Mouse (Mus musculus) hindbrain, embryonic 10.5 days (tissue): ENCODE measurements at regions not wholly inside any gene's neighbourhood (a gene's known extent, or its start where the extent isn't known, plus 50 kb on each side); places are given as distances from the start of the nearest gene placed in this dataset.
A peak's percentile ranks its signal among the peaks of the same experiment; 100 is the strongest.

Experiments
- DNase-seq: peaks from one replicate; pipeline ENCODE4 v3.0.0-alpha.2; 2017; ENCODE audit warnings: low spot score
- H3K27ac ChIP-seq: fragments of 300-500 bp; sonication (generic); 2 replicates; pipeline ENCODE4 v1.5.1; 2016; ENCODE audit warnings: mild to moderate bottlenecking, moderate library complexity
- H3K27me3 ChIP-seq: fragments of 300-500 bp; sonication (generic); 2 replicates; pipeline ENCODE4 v1.6.1; 2016; ENCODE audit warnings: mild to moderate bottlenecking; ENCODE audit not compliant: poor library complexity, insufficient read depth, severe bottlenecking
- H3K36me3 ChIP-seq: fragments of 300-500 bp; sonication (generic); 2 replicates; pipeline ENCODE4 v1.6.1; 2016; ENCODE audit warnings: mild to moderate bottlenecking, moderate library complexity
- H3K4me1 ChIP-seq: fragments of 300-500 bp; sonication (generic); replicated peaks from 2 replicates; pipeline ENCODE4 v1.6.1; 2016; ENCODE audit warnings: mild to moderate bottlenecking
- H3K4me3 ChIP-seq: fragments of 300-500 bp; sonication (generic); 2 replicates; pipeline ENCODE4 v1.5.1; 2016; ENCODE audit warnings: mild to moderate bottlenecking, moderate library complexity
- H3K9me3 ChIP-seq: fragments of 300-500 bp; sonication (generic); 2 replicates; pipeline ENCODE4 v1.6.1; 2016; ENCODE audit warnings: mild to moderate bottlenecking, moderate library complexity
- WGBS: fragments of 180-500 bp; shearing (Covaris S2); methylation state at CpG from one replicate; pipeline ENCODE4 v1.1.7; 2016; 5-methylcytosine and 5-hydroxymethylcytosine counted together

DNA sequence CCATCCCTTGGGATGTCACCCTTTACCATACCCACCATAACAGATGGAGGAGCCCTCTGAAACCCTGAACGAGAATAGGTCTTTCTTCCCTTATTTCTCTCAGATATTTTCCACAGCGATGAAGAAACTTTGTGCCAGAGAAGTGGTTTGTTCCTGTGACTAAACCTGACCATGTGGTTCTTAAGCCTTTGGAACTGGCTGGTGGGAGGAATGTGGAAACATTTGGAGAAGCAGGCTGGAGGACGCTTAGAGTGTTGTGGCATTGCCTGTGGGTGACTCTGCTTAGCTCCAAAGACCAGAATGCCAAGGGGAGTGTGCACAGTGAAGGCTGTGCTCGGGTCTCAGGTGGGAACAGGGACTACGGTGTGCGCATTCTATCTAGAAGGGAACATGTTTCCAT, 77.7 kb upstream of the Otos start:
- Histone ChIP-seq H3K36me3 (no peaks in the 10 kb centered on the region), H3K27me3 (no peaks in the 10 kb centered on the region), H3K4me3 (no peak overlapping the region), H3K9me3 (no peaks in the 10 kb centered on the region), H3K4me1 (no peaks in the 10 kb centered on the region), H3K27ac (no peak overlapping the region)
- 84% methylated on average over 6 of the region's 6 CpGs for WGBS
- no peak for DNase-seq

DNA sequence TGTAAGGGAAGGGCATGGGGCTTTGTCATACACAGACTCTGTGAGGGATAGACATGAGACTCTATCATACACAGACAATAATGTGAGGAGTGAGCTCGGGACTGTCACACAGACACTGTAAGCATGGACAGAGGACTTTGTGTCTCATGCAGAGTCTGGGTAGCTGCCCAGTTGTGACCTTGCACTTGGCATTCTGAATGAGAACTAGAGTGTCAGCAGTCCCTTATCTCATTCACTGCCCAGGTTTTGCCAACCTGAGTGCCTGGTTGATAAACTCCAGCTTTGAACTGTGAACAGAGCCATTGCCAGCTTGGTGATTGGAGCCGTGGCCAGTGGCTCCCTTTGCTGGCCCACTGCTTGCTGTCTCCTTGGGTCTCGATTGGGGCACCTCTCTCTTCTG, 75.5 kb upstream of the Otos start:
- no peak for DNase-seq
- no peaks in the 10 kb centered on the region for H3K36me3 ChIP-seq
- H3K27ac ChIP-seq: no peak overlapping the region
- WGBS: 80% methylated on average over 3 of the region's 3 CpGs
- peaks cover 12% of the 10 kb centered on the region for H3K4me1 ChIP-seq
- no peaks in the 10 kb centered on the region for H3K27me3 ChIP-seq
- H3K9me3 ChIP-seq: no peaks in the 10 kb centered on the region
- H3K4me3 ChIP-seq: no peak overlapping the region

DNA sequence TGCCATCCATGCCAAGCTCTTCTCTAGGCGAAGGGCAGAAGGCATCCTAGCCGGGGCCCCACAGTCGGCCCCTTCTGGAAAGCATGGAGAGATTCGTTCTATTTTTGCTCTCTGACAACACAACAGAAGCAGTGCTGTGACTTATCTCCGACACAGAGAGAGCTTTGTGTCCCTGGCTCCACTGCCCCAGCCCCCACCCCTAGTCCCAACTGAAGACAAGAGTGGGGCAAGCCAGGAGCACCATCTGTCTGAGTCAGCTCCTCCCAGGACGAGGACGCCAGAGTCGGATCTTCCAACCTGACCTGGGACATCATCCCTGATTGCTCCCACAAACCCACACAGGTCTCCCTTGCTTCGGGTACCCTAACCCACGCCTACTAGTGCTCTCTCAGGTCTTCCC, 71.9 kb upstream of the Otos start:
- H3K36me3 ChIP-seq: no peaks in the 10 kb centered on the region
- H3K4me3 ChIP-seq: no peak overlapping the region
- peak overlapping the region; percentile 59 for H3K27ac ChIP-seq
- H3K4me1 ChIP-seq: peaks cover 18% of the 10 kb centered on the region
- WGBS: 70% methylated on average over 10 of the region's 10 CpGs
- no peaks in the 10 kb centered on the region for H3K27me3 ChIP-seq
- H3K9me3 ChIP-seq: no peaks in the 10 kb centered on the region
- DNase-seq: no peak

DNA sequence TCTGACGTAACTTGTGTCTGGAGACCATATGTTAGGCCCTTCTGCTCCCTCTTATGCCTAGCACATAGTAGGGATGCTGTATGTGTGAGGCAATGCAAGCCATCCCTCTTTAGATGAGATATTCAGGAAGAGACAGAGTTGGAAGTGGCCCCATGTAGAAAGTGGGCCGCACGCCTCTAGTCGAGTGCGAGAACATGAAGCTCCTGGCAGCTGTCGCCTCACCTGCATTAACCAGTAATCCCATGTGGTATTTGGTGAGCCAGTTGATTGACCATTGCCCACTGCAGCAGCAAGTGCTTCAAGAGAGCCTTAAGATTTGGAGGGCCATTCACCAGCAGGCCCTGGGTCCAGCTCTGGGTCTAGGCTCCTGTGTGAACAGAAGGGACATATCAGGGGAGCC, 71.2 kb upstream of the Otos start:
- H3K27me3 ChIP-seq: no peaks in the 10 kb centered on the region

DNA sequence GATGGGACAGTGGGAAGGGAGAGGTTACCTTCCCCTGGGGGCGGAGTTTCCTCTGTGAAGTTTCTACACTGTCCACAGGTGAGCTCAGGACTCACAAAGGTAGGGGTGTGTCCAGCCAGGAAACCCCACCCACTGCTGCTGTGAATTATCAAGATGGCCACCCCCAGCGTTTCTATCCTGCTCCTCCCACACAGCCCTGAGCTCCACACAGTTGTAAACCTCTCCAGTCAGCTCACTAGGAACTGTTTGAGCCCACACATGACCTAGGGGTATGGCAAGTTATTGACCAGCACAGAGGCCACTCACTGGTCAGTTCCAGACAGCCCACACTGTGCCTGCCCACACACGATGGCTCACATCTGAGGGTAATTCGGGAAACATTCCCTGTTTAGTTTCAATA, 69.5 kb upstream of the Otos start:
- no peak overlapping the region for H3K27ac ChIP-seq
- no peak for DNase-seq
- WGBS: 70% methylated on average over 4 of the region's 4 CpGs
- H3K4me1 ChIP-seq: peaks cover 39% of the 10 kb centered on the region
- H3K36me3 ChIP-seq: no peaks in the 10 kb centered on the region
- no peak overlapping the region for H3K4me3 ChIP-seq
- H3K9me3 ChIP-seq: no peaks in the 10 kb centered on the region
- no peaks in the 10 kb centered on the region for H3K27me3 ChIP-seq

More for the DNA sequence above, 71.2 kb upstream of the Otos start:
- no peaks in the 10 kb centered on the region for H3K9me3 ChIP-seq
- no peak overlapping the region for H3K4me3 ChIP-seq
- H3K4me1 ChIP-seq: peaks cover 25% of the 10 kb centered on the region
- WGBS: 94% methylated on average over 6 of the region's 6 CpGs
- peak overlapping the region; percentile 59 for H3K27ac ChIP-seq
- no peaks in the 10 kb centered on the region for H3K36me3 ChIP-seq
- DNase-seq: no peak

DNA sequence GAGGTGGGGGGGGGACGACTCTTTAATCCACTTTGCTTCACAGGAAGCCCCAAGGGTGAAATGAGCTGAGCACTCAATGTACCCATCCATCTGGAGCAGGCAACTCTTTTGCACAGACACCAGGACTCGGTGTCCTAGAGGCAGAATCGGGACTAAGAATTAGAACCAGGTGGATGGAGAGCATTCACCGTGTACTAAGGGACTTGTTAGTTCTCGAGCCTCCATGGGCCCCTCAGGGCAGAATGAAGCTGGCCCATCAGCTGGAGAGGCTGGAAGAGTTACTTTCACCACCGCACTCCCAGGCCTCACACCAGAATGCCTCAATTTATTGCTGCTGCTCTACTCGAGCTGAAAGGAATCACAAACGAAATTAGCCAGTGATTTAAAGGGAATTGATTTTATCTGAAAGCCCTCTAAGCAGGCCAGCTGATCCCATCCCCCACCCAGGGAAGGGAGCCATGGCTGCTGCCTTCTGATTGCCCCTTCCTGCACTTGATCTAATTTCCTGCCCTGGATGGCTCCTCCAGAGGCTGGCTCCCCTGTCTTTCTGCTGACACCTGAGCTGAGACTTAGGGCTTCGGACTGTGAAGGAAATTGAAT, 66.2 kb upstream of the Otos start:
- Histone ChIP-seq H3K36me3 (no peaks in the 10 kb centered on the region), H3K27ac (peak overlapping the region; percentile 50; the same call in 1 of the 2 replicates), H3K4me3 (no peak overlapping the region), H3K9me3 (no peaks in the 10 kb centered on the region), H3K4me1 (peaks cover 35% of the 10 kb centered on the region), H3K27me3 (no peaks in the 10 kb centered on the region)
- 54% methylated on average over 9 of the region's 9 CpGs for WGBS
- DNase-seq: no peak

DNA sequence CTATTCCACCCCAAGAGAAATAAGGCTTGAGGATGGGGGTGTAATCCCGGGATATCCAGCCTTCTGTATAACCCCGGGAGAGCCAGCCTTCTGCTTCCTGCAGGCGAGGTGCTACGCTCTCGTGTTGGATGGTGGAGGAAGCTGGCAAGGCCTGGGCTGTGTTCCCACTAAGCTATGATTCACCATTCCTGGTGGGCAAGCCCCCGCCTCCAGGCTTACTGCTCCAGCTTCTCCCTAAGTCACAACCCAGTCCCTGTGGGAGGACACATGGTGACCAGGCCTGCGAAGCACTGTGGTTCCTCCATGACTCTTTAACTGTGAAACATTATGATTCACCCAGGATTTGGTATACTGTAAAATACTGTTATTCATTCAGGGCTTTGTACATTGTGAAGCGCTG, 63.7 kb upstream of the Otos start:
- DNase-seq: no peak
- 87% methylated on average over 8 of the region's 8 CpGs for WGBS
- H3K4me3 ChIP-seq: no peak overlapping the region
- H3K4me1 ChIP-seq: peaks cover 42% of the 10 kb centered on the region
- no peaks in the 10 kb centered on the region for H3K36me3 ChIP-seq
- H3K27me3 ChIP-seq: no peaks in the 10 kb centered on the region
- no peak overlapping the region for H3K27ac ChIP-seq
- H3K9me3 ChIP-seq: no peaks in the 10 kb centered on the region; the same call in 1 of the 2 replicates

DNA sequence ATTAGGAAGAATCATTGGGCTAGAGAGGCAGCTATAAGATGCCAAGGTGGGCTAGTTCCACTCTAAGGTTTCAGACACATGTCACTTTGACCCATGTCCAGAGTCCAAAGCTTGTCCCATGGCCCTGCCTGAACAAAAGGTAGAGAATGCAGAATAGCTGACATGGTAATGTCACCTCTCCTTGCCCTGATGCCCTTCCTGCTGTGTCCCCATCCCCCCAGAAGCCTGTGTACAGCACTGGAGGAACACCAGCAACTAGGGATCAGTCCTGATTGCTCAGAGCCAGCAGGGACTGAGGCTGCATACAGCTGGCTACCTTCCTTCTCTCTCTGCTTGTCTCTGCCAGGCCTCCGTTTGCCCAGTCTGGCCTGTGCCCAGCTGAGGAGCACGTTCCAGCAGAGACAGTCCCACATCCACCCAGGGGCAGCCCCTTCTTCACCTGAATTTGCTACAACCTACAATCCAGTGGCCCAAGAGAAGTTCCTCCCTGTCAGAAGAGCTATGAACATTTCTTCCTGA, 61.7 kb upstream of the Otos start:
- no peak overlapping the region for H3K27ac ChIP-seq
- WGBS: 85% methylated on average over 2 of the region's 2 CpGs

DNA sequence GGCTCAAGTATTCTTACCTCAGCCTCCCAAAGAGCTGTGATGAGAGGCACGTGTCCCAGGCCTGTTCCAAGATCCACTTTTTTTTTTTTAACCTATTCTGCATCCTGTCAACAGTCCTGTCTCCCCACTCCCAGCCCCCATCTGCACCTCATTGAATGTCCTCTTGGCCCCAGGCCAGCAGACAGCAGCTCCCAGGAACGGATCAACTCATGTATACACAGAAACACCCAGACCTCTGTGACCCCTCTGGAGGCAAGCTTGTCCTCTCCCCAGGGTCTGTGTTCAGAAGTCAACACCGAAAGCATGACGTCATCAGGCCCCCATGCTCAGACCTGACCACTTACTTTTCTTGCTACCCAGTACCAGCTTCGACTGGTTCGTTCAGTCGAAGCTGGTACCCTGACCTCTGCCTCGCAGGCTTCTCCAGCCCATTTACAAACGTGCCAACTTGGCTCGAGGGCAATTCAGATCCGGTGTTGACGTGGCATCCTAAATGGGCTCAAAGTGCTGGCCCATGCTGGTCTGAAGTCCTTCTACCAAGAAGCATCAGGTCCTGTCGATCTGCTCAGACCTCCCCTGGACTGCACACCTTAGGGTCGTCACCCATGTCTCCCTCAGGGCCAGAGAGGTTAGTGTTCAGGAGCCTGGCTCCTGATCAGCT, 60.7 kb upstream of the Otos start:
- Histone ChIP-seq H3K9me3 (no peaks in the 10 kb centered on the region; the same call in 1 of the 2 replicates), H3K36me3 (no peaks in the 10 kb centered on the region), H3K4me3 (no peak overlapping the region), H3K27ac (no peak overlapping the region), H3K4me1 (peaks cover 24% of the 10 kb centered on the region), H3K27me3 (no peaks in the 10 kb centered on the region)
- no peak for DNase-seq
- WGBS: 71% methylated on average over 14 of the region's 14 CpGs

More for the DNA sequence above, 61.7 kb upstream of the Otos start:
- H3K4me1 ChIP-seq: peaks cover 35% of the 10 kb centered on the region
- no peak for DNase-seq
- no peaks in the 10 kb centered on the region for H3K27me3 ChIP-seq
- no peaks in the 10 kb centered on the region; the same call in 1 of the 2 replicates for H3K9me3 ChIP-seq
- H3K36me3 ChIP-seq: no peaks in the 10 kb centered on the region
- no peak overlapping the region for H3K4me3 ChIP-seq

DNA sequence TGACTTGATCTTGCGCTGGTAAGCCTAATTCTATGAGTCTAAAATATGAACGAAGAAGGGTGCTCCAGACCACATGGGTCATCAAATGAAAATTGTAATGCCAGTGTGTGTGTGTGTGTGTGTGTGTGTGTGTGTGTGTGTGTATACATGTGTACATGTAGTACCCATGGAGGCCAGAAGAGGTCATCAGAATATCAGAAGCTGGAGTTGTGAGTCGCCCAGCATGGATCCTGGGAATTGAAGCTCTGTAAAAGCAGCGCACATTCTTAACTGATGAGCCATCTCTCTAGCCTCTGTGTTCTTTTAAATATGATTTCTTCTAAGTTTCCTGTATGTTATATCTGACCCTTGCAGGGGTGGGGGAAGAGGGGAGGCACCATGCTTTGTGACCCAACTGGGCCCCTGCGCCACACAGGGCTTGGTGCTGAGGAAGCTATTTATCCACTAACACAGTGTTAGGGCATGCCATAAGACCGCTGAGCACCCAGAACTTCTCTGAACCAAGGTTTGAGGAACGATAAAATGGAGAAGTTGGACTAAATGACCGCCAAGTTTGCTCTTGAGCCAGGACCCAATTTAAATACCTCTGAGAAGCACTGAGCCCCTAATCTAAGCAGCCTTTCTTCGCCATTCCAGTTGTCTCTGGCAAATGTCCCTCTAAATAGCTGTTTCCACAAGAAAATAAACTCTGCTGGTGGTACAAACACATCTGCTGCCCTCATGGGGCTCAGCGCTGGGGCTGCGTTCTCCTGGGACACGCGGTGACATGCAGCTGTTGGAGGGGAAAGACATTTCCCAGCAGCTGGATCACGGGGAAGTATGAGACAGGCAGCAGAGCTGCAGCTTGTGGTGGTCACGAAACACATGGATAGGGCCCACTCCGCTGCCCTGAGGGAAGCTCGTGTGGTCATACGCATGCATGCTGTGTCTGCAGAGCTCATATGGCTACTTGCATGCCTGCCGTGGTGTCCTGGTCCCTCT, 59.6 kb upstream of the Otos start:
- Histone ChIP-seq H3K4me3 (no peak overlapping the region), H3K9me3 (no peaks in the 10 kb centered on the region; the same call in 1 of the 2 replicates), H3K36me3 (no peaks in the 10 kb centered on the region), H3K27me3 (no peaks in the 10 kb centered on the region; the same call in 1 of the 2 replicates), H3K4me1 (peaks cover 16% of the 10 kb centered on the region), H3K27ac (no peak overlapping the region)
- 88% methylated on average over 19 of the region's 19 CpGs for WGBS
- no peak for DNase-seq

DNA sequence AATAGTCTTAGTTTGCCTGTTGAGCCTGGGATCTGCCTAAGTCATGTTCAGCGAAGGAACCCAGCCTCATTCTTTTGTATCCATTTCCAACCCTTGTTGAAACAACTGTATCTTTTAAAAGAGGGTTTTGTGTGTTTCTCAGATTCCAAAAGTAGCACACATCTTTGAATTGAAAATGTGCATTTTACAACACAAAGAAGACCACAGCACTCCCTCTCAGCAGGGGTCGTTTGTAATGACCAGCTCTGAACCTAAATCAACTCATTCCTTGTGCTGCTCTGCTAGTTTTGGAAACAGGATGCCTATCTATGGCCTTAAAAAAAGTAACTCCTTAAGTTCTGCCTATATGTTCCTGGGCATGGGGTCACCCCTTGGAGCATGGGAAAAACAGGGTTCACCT, 58.8 kb upstream of the Otos start:
- Histone ChIP-seq H3K27me3 (no peaks in the 10 kb centered on the region; the same call in 1 of the 2 replicates), H3K4me3 (no peak overlapping the region), H3K9me3 (no peaks in the 10 kb centered on the region; the same call in 1 of the 2 replicates), H3K27ac (no peak overlapping the region), H3K36me3 (no peaks in the 10 kb centered on the region), H3K4me1 (peaks cover 15% of the 10 kb centered on the region)
- 78% methylated on average over 2 of the region's 2 CpGs for WGBS
- no peak for DNase-seq

DNA sequence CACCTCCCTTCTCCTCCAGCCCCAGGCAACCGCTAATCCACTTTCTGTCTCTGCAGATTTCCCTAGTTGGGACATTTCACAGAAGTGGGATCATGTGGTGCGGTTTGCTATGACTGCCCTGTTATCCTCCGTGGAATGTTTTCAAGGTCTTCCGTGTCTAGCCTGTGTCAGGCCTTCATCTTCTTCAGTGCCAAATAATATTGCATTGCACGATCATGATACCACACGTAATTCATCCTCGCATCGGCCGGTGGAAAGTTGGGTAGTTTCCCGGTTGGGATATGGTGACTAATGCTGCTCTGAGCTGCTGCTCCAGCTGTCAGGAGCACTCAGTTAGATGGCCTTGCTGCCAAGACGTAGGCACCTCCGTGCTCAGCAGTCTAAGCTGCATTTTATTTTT, 55.3 kb upstream of the Otos start:
- WGBS: 92% methylated on average over 12 of the region's 12 CpGs
- Histone ChIP-seq H3K36me3 (no peaks in the 10 kb centered on the region), H3K9me3 (no peaks in the 10 kb centered on the region; the same call in 1 of the 2 replicates), H3K27me3 (peaks cover 23% of the 10 kb centered on the region), H3K4me3 (no peak overlapping the region), H3K4me1 (peaks cover 17% of the 10 kb centered on the region), H3K27ac (no peak overlapping the region)
- no peak for DNase-seq
